Mouse (Mus musculus): ENCODE data around the gene Akap13. TPM values are rescaled to one million over a fixed set of nuclear protein-coding genes. Genes with fewer than 3 reads are reported as not detected.

The Akap13 gene
- total and polyA plus RNA-seq, 3 experiments: 11.4 to 32.5 (median 27.7) TPM

- Histone ChIP-seq H3K36me3 (replicated peaks in 1 of 2; ENCODE audit: control insufficient read depth in 1 of 2, insufficient read depth in 1 of 2, low read length in 1 of 2) (peaks cover 26 to 51% of the 10 kb centered on the region in 2 experiments), H3K79me2 (replicated peaks; ENCODE audit: control insufficient read depth, extremely low read depth, insufficient read depth, poor library complexity, severe bottlenecking) (peaks cover 12% of the 10 kb centered on the region), H3K9ac (ENCODE audit: insufficient read depth, low read depth) (peak overlapping the region; percentile 89), H3K4me2 (ENCODE audit: insufficient read depth, low read depth, poor library complexity, severe bottlenecking) (peak overlapping the region; percentile 48), H3K4me1 (ENCODE audit: control insufficient read depth in 1 of 2, insufficient read depth in 2 of 2) (peaks cover 6 to 41% of the 10 kb centered on the region in 2 experiments; a peak in 3 of 4 replicates), H3K4me3 (replicated peaks in 1 of 3; ENCODE audit: low read depth in 2 of 3, low read length in 2 of 3, poor library complexity in 1 of 3) (peak overlapping the region; percentile 53 to 59 (median 58)), H3K27me3 (replicated peaks) (no peaks in the 10 kb centered on the region), H3K9me3 (replicated peaks; ENCODE audit: low read length) (no peaks in the 10 kb centered on the region), H3K27ac (ENCODE audit: insufficient read depth, low read depth) (peak overlapping the region; percentile 71)
- peak; percentile 68 for DNase-seq (ENCODE audit: extremely low read depth)
- TF ChIP-seq UBTF (IDR thresholded peaks at IDR 0.05; ENCODE audit: low read depth, low read length) (no peak), HCFC1 (IDR thresholded peaks at IDR 0.05; ENCODE audit: low read depth, low read length) (no peak), USF1 (IDR thresholded peaks at IDR 0.05; ENCODE audit: low read depth, low read length) (no peak), MXI1 (IDR thresholded peaks at IDR 0.05; ENCODE audit: low read depth, low read length) (no peak), IRF4 (IDR thresholded peaks at IDR 0.05; ENCODE audit: low read depth, low read length) (peak; percentile 63; the same call in 1 of the 2 replicates), NRF1 (IDR thresholded peaks at IDR 0.05; ENCODE audit: low read depth, low read length) (no peak), BHLHE40 (IDR thresholded peaks at IDR 0.05; ENCODE audit: low read depth, low read length) (0 out of 2 replicates have a peak, but pooled peaks have one; percentile 2), SIN3A (IDR thresholded peaks at IDR 0.05; ENCODE audit: low read length) (no peak), MAX (IDR thresholded peaks at IDR 0.05; ENCODE audit: low read length) (no peak), EP300 (IDR thresholded peaks at IDR 0.05; ENCODE audit: low read length) (peak; percentile 61; the same call in 1 of the 2 replicates), USF2 (conservative IDR thresholded peaks at IDR 0.05; ENCODE audit: low read depth, low read length) (no peak), MEF2A (IDR thresholded peaks at IDR 0.05; ENCODE audit: borderline replicate concordance, low read depth, low read length) (no peak), ETS1 (conservative IDR thresholded peaks at IDR 0.05; ENCODE audit: low read depth, low read length) (0 out of 2 replicates have a peak, but pooled peaks have one; percentile 51), ELF1 (IDR thresholded peaks at IDR 0.05; ENCODE audit: low read depth, low read length) (peak; percentile 51), MYC (IDR thresholded peaks at IDR 0.05; ENCODE audit: low read depth, low read length) (peak; percentile 88), RCOR1 (conservative IDR thresholded peaks at IDR 0.05; ENCODE audit: low read depth, low read length) (no peak), ZNF384 (IDR thresholded peaks at IDR 0.05; ENCODE audit: low read depth, low read length) (no peak), JUN (IDR thresholded peaks at IDR 0.05; ENCODE audit: insufficient read depth, low read depth, low read length) (no peak), E2F4 (IDR thresholded peaks at IDR 0.05; ENCODE audit: insufficient replicate concordance, low read depth, low read length) (no peak), ZKSCAN1 (IDR thresholded peaks at IDR 0.05; ENCODE audit: borderline replicate concordance, low read depth, low read length) (no peak), TCF12 (IDR thresholded peaks at IDR 0.05; ENCODE audit: low read depth, low read length) (0 out of 2 replicates have a peak, but pooled peaks have one; percentile 25), SMC3 (IDR thresholded peaks at IDR 0.05; ENCODE audit: low read depth, low read length) (no peak), PAX5 (IDR thresholded peaks at IDR 0.05; ENCODE audit: low read length) (no peak), POLR2A (IDR thresholded peaks at IDR 0.05; ENCODE audit: low read depth, low read length) (peak; percentile 58), ZC3H11A (IDR thresholded peaks at IDR 0.05; ENCODE audit: low read depth, low read length) (no peak), MAZ (IDR thresholded peaks at IDR 0.05; ENCODE audit: low read depth, low read length) (no peak), JUND (conservative IDR thresholded peaks at IDR 0.05; ENCODE audit: low read depth, low read length) (no peak)
- dilution Hi-C loops (cut with MboI; ENCODE audit: extremely low pct_ligation_motif_present, extremely low pct_unique_long_range_greater_than_20kb, low sequenced_read_pairs) (no loop called here), in situ Hi-C loops (cut with MboI; ENCODE audit: low pct_ligation_motif_present, low pct_unique_long_range_greater_than_20kb, low sequenced_read_pairs) (loop anchor here (25.0 kb wide), 1 partner anchor 314 kb away; no protein-coding TSS in a partner anchor)
Measured at GRCm38 (mm10) chr7:75701761-75702160, 246.4 kb downstream of the Akap13 start.
